Mouse (Mus musculus) hindbrain, embryonic 16.5 days (tissue): Measurements from ENCODE around the gene Raver1. TPM values are rescaled to one million over a fixed set of nuclear protein-coding genes. Genes with fewer than 3 reads are reported as not detected.
A peak's percentile ranks its signal among the peaks of the same experiment; 100 is the strongest.

Experiments used
- ATAC-seq: fragments of 200-750 bp; cut with Nextera tagmentation; 2 replicates; pipeline ENCODE4 v1.8.0; 2017; ENCODE audit warnings: moderate TSS enrichment, moderate library complexity
- H3K27ac ChIP-seq: fragments of 300-500 bp; sonication (generic); 2 replicates; pipeline ENCODE4 v1.5.1; 2014; ENCODE audit warnings: low read depth, mild to moderate bottlenecking, control low read depth, low read length, moderate library complexity
- H3K27me3 ChIP-seq: fragments of 300-500 bp; sonication (generic); replicated peaks from 2 replicates; pipeline ENCODE4 v1.6.1; 2014; ENCODE audit warnings: low read length; ENCODE audit not compliant: control insufficient read depth, insufficient read depth
- H3K36me3 ChIP-seq: fragments of 300-500 bp; sonication (generic); 2 replicates; pipeline ENCODE4 v1.6.1; 2014; ENCODE audit warnings: mild to moderate bottlenecking, low read length, moderate library complexity, mixed read lengths; ENCODE audit not compliant: control insufficient read depth, insufficient read depth
- H3K4me1 ChIP-seq: fragments of 300-500 bp; sonication (generic); 2 replicates; pipeline ENCODE4 v1.6.1; 2014; ENCODE audit warnings: low read depth, low read length; ENCODE audit not compliant: control insufficient read depth, insufficient read depth
- H3K4me2 ChIP-seq: fragments of 300-500 bp; sonication (generic); 2 replicates; pipeline ENCODE4 v1.6.1; 2014; ENCODE audit warnings: mild to moderate bottlenecking, low read length, control low read depth, moderate library complexity
- H3K4me3 ChIP-seq: fragments of 300-500 bp; sonication (generic); 2 replicates; pipeline ENCODE4 v1.5.1; 2014; ENCODE audit warnings: mild to moderate bottlenecking, low read length, control low read depth, moderate library complexity
- H3K9ac ChIP-seq: fragments of 300-500 bp; sonication (generic); 2 replicates; pipeline ENCODE4 v1.6.1; 2014; ENCODE audit warnings: low read depth, mild to moderate bottlenecking, control low read depth, low read length, moderate library complexity
- H3K9me3 ChIP-seq: fragments of 300-500 bp; sonication (generic); 2 replicates; pipeline ENCODE4 v1.6.1; 2014; ENCODE audit warnings: mild to moderate bottlenecking, low read length, moderate library complexity; ENCODE audit not compliant: control insufficient read depth
- WGBS: fragments of 180-500 bp; shearing (Covaris S2); extraction: QIAGEN DNeasy Blood & Tissue Kit; methylation state at CpG from one replicate; pipeline ENCODE4 v1.1.7; 2014; 5-methylcytosine and 5-hydroxymethylcytosine counted together
- microRNA counts: library from miRNA; unstranded; fragments of <30 nt; microRNA quantifications from one replicate; lab custom pipeline; 2016
- microRNA-seq: library from miRNA; unstranded; fragments of <30 nt; microRNA quantifications from one replicate; pipeline ENCODE4, GENCODE M21; 2017
- polyA plus RNA-seq: library from polyadenylated mRNA; unstranded; fragments of >200 nt; fragmentation: Nextera tagmentation; extraction: Ambion mirVana; gene quantifications from 2 replicates; pipeline ENCODE4 v1.2.1, GENCODE M21; 2015

Gene Raver1
- polyA plus RNA-seq, 1 experiment from 2014 or later, result 25.9 TPM

GRCm38 (mm10) chr9:21030055-21030600 lies 61.7 kb downstream of the Raver1 start:
- H3K36me3 ChIP-seq, result no peaks in the 10 kb centered on the region
- ATAC-seq, result no peak
- peak overlapping the region; percentile 98 for H3K4me2 ChIP-seq
- H3K4me3 ChIP-seq, result no peak overlapping the region
- peaks cover 41% of the 10 kb centered on the region for H3K4me1 ChIP-seq
- no peak overlapping the region for H3K27ac ChIP-seq
- peaks cover 38% of the 10 kb centered on the region for H3K27me3 ChIP-seq
- H3K9ac ChIP-seq, result no peak overlapping the region
- H3K9me3 ChIP-seq, result no peaks in the 10 kb centered on the region
- WGBS, result 21% methylated on average over 22 of the region's 22 CpGs

GRCm38 (mm10) chr9:21029291-21030054 lies 62.3 kb downstream of the Raver1 start, which contains the start of gene Icam4:
TSS of gene Icam4 (plus strand) at chr9:21029373.
- ATAC-seq, result no peak
- no peaks in the 10 kb centered on the region for H3K36me3 ChIP-seq
- H3K27me3 ChIP-seq, result peaks cover 31% of the 10 kb centered on the region
- no peaks in the 10 kb centered on the region for H3K9me3 ChIP-seq
- H3K4me1 ChIP-seq, result peaks cover 35% of the 10 kb centered on the region
- H3K4me3 ChIP-seq, result peak within 1 kb of the TSS; percentile 23
- peak within 1 kb of the TSS; percentile 98 for H3K4me2 ChIP-seq
- 0 out of 2 replicates have a peak within 1 kb of the TSS, but pooled peaks have one; percentile 33 for H3K9ac ChIP-seq
- 3% methylated on average over 36 of the region's 37 CpGs for WGBS
- no peak within 1 kb of the TSS for H3K27ac ChIP-seq

- Histone ChIP-seq H3K27me3 (peaks cover 26% of the 10 kb centered on the region), H3K4me2 (no peak overlapping the region), H3K4me3 (no peak overlapping the region), H3K27ac (no peak overlapping the region), H3K36me3 (no peaks in the 10 kb centered on the region), H3K9me3 (no peaks in the 10 kb centered on the region), H3K9ac (no peak overlapping the region), H3K4me1 (peaks cover 34% of the 10 kb centered on the region)
- no peak for ATAC-seq
- WGBS, result 72% methylated on average over 6 of the region's 6 CpGs
Observed at GRCm38 (mm10) chr9:21028560-21029110, 63.2 kb downstream of the Raver1 start.

GRCm38 (mm10) chr9:21027774-21028290 lies 64.0 kb downstream of the Raver1 start:
- H3K4me2 ChIP-seq, result no peak overlapping the region
- no peaks in the 10 kb centered on the region for H3K9me3 ChIP-seq
- 54% methylated on average over 8 of the region's 8 CpGs for WGBS
- peaks cover 21% of the 10 kb centered on the region for H3K27me3 ChIP-seq
- no peak overlapping the region for H3K27ac ChIP-seq
- no peak for ATAC-seq
- H3K9ac ChIP-seq, result no peak overlapping the region
- no peaks in the 10 kb centered on the region for H3K36me3 ChIP-seq
- peaks cover 26% of the 10 kb centered on the region for H3K4me1 ChIP-seq
- no peak overlapping the region for H3K4me3 ChIP-seq

- ATAC-seq, result no peak
- WGBS, result 80% methylated on average over 12 of the region's 12 CpGs
- no peaks in the 10 kb centered on the region for H3K9me3 ChIP-seq
- no peak overlapping the region for H3K9ac ChIP-seq
- H3K4me2 ChIP-seq, result no peak overlapping the region
- H3K4me3 ChIP-seq, result no peak overlapping the region
- H3K4me1 ChIP-seq, result peaks cover 20% of the 10 kb centered on the region
- H3K27ac ChIP-seq, result no peak overlapping the region
- H3K27me3 ChIP-seq, result peaks cover 19% of the 10 kb centered on the region
- H3K36me3 ChIP-seq, result no peaks in the 10 kb centered on the region
Observed at GRCm38 (mm10) chr9:21026849-21027248, 65.0 kb downstream of the Raver1 start.

GRCm38 (mm10) chr9:21025258-21025810 lies 66.5 kb downstream of the Raver1 start:
- H3K36me3 ChIP-seq, result no peaks in the 10 kb centered on the region
- peaks cover 11% of the 10 kb centered on the region for H3K4me1 ChIP-seq
- 70% methylated on average over 19 of the region's 19 CpGs for WGBS
- no peak overlapping the region for H3K4me2 ChIP-seq
- ATAC-seq, result no peak
- H3K9ac ChIP-seq, result no peak overlapping the region
- no peak overlapping the region for H3K4me3 ChIP-seq
- no peaks in the 10 kb centered on the region for H3K9me3 ChIP-seq
- H3K27ac ChIP-seq, result no peak overlapping the region
- peaks cover 18% of the 10 kb centered on the region for H3K27me3 ChIP-seq

MicroRNAs encoded within 50 kb of the gene (microRNA counts, 519-probe panel; counts per million panel counts)
- microRNA mmu-miR-1900 (lab: Ali Mortazavi, UCI), result 2,680 counts per million, percentile 71 among the panel's probes with 10 or more counts

Small RNAs within 50 kb of the gene (microRNA-seq; reads per million reads assigned to microRNA genes)
- gene Mir1900, result not detected
- 0.62 reads per million for gene Mir7082

Other genes with a start within 250 kb of the Raver1 start
- gene A230050P20Rik, start 223.4 kb downstream of the Raver1 start, polyA plus RNA-seq, result 18.1 and 22.6 TPM in 2 replicates
- 15.6 and 18.1 TPM in 2 replicates for gene Angptl6, start 212.3 kb downstream of the Raver1 start, polyA plus RNA-seq
- 44.4 and 48.0 TPM in 2 replicates for gene Ppan, start 203.8 kb downstream of the Raver1 start, polyA plus RNA-seq
- gene Eif3g, start 193.4 kb downstream of the Raver1 start, polyA plus RNA-seq, result 243 and 247 TPM in 2 replicates
- gene Dnmt1, start 132.1 kb downstream of the Raver1 start, polyA plus RNA-seq, result 49.5 and 64.2 TPM in 2 replicates
- 9.5 and 10.3 TPM in 2 replicates for gene S1pr2, start 115.2 kb downstream of the Raver1 start, polyA plus RNA-seq
- 112 and 114 TPM in 2 replicates for gene Mrpl4, start 89.3 kb downstream of the Raver1 start, polyA plus RNA-seq
- gene Icam1, start 76.0 kb downstream of the Raver1 start, polyA plus RNA-seq, result 3.4 and 5.3 TPM in 2 replicates
- gene Icam4, start 62.6 kb downstream of the Raver1 start, polyA plus RNA-seq, result 0.27 and 0.29 TPM in 2 replicates
- gene Icam5, start 59.9 kb downstream of the Raver1 start, polyA plus RNA-seq, result 2.8 and 3.2 TPM in 2 replicates
- 1.5 and 2.1 TPM in 2 replicates for gene Zglp1, start 24.9 kb downstream of the Raver1 start, polyA plus RNA-seq
- 1.3 and 2.2 TPM in 2 replicates for gene Gm49373, start 18.9 kb downstream of the Raver1 start, polyA plus RNA-seq
- gene Fdx1l, start 18.4 kb downstream of the Raver1 start, polyA plus RNA-seq, result 75.2 and 80.8 TPM in 2 replicates
- 1.3 TPM in 2 replicates for gene Gm38431, start within 50 bp of the Raver1 start, polyA plus RNA-seq
- 9.5 and 10.5 TPM in 2 replicates for gene Tyk2, start 39.2 kb upstream of the Raver1 start, polyA plus RNA-seq
- 204 and 211 TPM in 2 replicates for gene Cdc37, start 58.0 kb upstream of the Raver1 start, polyA plus RNA-seq
- 47.7 and 50.5 TPM in 2 replicates for gene Pde4a, start 73.7 kb upstream of the Raver1 start, polyA plus RNA-seq
- gene Keap1, start 147.4 kb upstream of the Raver1 start, polyA plus RNA-seq, result 71.5 and 72.0 TPM in 2 replicates
- gene S1pr5, start 156.4 kb upstream of the Raver1 start, polyA plus RNA-seq, result 5.5 and 5.7 TPM in 2 replicates
- 52.6 and 52.8 TPM in 2 replicates for gene Atg4d, start 173.3 kb upstream of the Raver1 start, polyA plus RNA-seq
- 14.5 and 16.8 TPM in 2 replicates for gene Kri1, start 196.0 kb upstream of the Raver1 start, polyA plus RNA-seq
- gene Cdkn2d, start 199.4 kb upstream of the Raver1 start, polyA plus RNA-seq, result 121 and 138 TPM in 2 replicates
- 2.8 and 2.9 TPM in 2 replicates for gene Ap1m2, start 220.3 kb upstream of the Raver1 start, polyA plus RNA-seq
- gene Slc44a2, start 228.7 kb upstream of the Raver1 start, polyA plus RNA-seq, result 63.9 and 78.0 TPM in 2 replicates